Mouse (Mus musculus): Measurements from ENCODE around the gene Theg.

The Theg gene

DNA sequence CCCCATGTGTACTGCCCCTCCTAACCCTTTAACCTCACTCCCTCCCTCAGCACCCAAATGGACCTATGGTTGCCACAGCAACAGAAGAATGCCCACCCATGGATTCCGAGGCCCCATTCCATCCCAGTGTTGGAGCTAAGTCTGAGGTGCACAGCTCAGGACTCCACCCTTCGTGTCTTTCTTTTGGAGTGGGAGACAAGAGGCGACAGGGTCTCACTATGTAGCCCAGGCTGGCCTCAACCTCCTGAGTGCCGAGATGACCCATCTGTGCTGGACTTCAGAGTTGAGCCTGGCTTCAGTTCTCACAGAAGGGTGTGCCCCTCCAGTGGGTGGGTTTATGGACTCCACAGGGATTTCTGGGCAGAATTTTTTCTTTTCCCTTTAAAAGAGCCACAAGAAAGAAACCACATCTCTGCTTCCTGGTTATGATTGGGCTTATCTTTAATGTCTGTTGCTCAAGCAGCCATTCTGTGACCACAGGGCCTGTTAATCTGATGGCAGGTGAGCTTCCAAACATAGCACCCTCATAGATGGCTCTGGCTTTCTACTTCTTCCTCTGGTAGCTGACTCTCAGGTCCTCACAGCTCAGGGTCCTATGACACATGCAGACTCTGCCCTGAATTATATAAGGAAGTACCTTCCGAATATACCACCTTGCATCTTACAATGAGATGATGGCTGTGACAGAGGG, at the start of gene Theg:
Gene Theg, minus strand, starts transcription at position 271 of the 691 bp plus-strand sequence.
- no peak for DNase-seq (ENCODE audit: low read depth, low spot score)

DNA sequence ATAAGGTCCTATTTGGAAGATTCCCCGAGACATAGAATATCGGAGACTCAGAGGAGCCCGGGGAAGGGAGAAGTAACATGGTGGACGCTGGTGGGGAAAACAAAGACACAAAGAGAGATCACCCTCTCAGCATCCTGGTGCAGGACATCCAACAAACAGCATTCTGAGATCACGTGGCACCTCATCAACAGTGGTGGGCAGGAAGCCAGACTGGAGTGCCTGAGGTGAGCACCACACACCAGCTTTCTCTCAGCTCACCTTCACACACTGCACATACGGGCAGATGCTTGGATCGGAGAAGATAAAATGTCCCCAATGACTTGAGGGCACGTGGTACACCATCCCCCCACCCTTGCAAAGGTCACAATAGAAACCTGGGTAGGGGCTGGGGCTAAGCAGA, 49.2 kb upstream of the Theg start:
- DNase-seq (ENCODE audit: low read depth, low spot score) = no peak

DNA sequence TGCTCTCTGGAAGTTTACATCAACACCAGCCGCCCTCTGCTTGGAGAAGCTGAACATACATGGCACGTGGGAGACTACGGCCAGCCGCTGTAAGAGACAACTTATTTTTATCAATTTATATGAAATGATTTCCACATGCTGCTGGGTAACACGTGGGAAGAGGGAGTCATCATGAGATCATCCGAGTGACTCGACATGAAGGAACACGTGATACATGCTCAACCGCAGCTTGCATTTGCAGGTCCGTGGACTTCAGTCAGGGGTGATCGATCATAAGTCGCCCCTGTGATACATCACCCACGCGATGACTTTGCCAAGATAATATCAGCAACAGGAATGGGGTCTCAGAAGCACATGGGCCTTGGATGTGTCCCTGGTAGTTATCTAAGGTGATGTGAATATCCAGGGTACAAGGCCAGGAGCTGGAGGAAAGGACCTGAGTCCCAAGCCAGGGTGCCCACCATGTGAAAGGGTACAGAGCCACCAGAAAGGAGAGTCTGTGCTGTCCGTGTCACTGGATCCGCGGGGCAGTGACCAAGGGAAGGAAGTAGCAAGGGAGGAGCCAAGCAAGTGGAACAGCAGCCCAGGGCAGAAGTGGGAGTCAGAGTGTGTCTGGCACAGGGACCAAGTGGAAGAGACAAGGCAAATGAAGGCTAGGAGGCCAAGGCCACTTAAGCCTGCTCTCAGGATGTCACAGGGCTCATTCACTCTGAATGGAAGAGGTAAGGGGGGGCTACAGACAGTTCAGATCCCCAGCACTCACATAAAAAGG, 46.1 kb upstream of the Theg start:
- no peak for DNase-seq (ENCODE audit: low read depth, low spot score)

DNA sequence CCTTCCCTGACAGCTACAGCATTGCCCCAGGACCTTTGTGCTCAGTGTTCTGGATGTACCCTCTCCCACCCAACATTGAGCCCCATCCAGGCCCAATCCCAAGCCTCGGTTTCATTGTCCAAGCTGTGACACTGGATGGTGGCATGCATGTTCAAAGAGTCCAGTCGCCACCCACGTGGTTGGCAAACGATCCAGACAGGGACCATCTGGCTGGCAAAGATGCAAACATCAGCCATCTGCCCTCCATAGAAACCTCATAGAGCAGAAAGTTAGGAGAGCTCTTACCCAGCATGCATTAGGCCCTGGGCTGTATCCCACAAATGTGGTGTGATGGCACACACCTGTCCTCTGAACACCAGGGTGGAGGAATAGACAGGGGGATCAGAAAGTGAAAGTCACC, 44.3 kb upstream of the Theg start:
- DNase-seq (ENCODE audit: low read depth, low spot score) = no peak

DNA sequence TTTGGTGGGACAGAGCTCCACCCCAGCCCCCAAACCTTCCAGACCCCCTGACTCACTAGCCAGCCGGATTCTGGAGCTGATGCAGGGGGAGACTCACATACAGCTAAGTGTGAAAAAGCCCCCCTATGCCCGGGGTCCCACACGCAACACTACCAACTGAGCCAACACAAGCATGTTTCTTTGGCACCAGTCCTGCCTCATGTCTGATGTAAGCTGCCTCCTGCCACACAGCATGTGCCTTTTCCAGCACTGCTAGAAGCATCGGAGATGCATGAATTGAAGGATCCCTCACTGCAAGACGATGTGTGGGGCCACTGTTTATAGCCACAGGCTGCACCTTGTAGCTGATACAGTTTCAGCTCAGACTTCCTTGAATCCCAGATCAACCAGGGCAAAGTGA, 41.2 kb upstream of the Theg start:
- DNase-seq (ENCODE audit: low read depth, low spot score) = no peak

DNA sequence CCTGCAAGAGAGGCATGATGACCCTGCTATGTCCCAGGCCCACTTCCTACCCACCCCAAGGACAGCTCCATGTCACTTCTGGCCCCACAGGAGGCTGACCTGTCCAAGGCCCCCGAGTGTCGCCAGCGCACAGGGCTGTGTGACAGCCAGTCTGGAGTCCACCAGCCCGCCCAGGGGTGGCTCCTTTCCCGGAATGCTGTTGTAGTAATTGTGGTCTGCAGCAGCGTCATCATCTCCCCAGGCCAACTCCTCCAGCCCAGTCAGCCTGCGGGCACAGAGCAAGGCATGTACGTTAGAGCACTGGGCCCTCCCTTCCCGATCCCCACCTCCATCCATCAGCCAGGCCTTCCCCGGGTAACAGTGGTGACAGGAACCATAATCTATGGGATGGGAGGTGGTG, 39.0 kb upstream of the Theg start:
- DNase-seq (ENCODE audit: low read depth, low spot score) = no peak

DNA sequence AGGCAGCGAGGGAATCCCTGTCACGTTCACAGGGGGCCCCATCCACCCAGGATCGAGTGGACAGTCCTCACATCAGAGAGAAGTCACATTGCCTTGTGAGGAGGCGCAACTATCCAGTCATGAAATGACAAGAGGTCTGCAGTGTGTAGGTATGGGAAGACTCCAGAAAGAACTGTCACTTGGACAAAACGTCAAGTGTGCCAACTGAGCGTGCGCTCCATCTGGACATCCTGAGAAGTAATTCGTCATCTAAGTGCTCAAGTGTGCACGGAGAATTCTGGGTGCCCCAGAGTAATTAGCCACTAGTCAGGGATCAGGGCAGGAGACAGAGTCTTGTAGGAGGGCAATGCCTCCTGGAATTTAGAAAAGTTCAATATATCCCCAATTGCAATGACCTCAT, 38.3 kb upstream of the Theg start:
- no peak for DNase-seq (ENCODE audit: low read depth, low spot score)

DNA sequence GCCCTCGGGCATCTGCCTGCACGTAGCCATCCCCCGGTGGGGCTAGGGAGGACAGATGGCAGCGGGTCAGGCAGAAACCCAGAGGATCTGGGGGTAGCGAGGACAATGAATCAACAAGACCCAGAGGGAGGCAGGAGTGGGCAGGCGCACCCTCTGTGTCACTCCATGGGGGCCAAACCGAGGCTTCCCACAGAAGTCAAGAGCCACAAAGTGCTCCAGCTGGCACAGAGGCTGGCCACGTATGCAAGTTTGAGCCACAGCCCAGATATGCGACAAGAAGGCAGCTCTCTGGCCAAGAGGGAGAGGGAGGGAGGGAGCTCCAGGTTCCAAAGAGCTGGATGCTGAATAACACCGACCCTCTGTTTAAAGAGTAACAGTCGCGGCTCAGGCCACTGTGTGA, 36.8 kb upstream of the Theg start:
- no peak for DNase-seq (ENCODE audit: low read depth, low spot score)

DNA sequence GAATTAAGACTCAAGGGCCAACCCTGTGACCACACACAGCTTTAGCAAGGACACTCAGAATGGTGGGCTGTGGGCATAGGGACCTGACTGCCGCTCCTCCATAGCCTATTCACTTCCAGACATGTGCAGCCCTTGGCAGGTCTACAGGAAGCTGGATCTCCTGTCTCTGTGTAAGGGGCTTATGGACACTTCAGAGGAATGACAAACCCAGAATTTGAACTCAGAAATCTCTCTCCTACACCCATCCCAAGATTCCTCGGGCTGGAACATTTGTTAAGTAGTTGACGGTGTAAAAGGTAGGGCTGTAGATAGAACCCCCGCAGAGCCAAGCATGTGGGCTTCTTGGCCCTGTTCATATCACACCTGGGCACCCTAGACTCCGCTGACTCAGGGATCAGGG, 29.2 kb upstream of the Theg start:
- DNase-seq (ENCODE audit: low read depth, low spot score) = no peak

DNA sequence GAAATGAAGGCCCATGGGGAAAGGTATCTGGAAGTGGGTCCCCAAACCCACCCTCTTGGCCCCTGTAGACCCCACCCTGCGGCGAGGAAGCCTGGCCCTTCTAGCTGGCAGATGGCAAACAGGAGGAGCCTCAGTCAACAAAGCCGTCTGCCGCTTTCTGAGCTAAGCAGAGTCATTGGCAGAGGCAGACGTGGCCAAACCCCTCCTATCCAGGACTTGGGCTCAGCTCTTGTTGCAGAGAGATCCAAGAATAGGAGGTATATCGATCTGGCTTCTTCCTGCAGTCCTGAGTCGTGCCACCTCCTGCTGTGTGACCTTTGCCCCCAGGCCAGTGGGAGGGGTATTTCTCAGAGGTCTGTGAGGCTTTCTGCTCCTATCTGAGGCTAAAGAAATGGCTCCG, 28.7 kb upstream of the Theg start:
- no peak for DNase-seq (ENCODE audit: low read depth, low spot score)

DNA sequence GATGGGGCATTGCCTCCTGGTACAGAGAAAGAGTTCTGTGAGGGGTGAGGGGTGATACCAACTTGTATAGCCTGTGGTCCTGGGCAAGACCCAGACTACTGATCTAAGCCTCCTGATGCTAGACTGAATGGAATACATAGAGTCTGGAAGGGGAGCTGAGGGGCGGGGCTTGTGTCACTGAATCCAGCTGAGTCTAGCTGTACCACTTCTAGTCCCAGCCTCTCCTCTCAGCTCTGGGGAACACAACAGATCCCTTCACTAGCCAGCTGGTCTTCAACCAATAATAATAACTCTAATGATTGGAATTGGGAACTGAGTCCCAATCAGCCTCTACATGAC, 27.1 kb upstream of the Theg start:
- DNase-seq (ENCODE audit: low read depth, low spot score) = no peak

DNA sequence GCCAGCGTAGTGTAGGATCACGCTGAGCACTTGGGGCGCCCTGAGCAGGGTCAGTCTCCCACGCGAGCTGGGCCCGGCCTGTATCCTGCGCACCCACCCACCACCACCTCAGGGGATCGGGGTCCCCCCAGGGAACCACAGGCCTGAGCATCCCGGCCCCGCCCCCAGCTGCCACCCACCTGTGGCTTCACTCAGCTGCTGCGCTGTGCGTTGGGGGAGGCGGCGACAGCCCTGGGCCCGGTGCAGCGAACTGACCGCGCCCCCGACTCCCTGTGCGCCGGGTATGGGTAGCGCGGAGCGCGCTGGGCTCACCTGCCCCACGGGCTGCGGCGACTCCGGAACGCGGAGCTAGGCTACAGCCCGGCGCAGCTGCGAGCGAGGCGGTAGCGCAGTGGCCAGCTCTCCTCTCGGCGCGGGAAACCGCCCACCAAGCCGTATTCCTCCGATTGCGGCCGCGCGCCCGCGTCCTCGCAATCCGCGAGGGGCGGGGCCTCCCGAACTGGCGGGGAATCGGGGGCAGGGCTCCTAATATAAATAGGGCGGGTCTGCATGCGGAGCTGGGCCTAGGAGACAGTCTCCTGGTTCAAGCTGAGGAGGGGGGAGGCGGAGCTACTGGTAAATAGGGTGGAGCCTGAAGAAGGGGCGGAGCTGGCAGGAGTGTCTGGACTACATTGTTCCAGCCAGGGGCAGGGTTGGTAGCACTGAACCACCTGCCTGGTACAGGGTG, 26.6 kb upstream of the Theg start, which contains the start of gene C2cd4c:
Gene C2cd4c, minus strand, starts transcription at position 448 of the 727 bp plus-strand sequence.
- DNase-seq (ENCODE audit: low read depth, low spot score) = peak; percentile 34

DNA sequence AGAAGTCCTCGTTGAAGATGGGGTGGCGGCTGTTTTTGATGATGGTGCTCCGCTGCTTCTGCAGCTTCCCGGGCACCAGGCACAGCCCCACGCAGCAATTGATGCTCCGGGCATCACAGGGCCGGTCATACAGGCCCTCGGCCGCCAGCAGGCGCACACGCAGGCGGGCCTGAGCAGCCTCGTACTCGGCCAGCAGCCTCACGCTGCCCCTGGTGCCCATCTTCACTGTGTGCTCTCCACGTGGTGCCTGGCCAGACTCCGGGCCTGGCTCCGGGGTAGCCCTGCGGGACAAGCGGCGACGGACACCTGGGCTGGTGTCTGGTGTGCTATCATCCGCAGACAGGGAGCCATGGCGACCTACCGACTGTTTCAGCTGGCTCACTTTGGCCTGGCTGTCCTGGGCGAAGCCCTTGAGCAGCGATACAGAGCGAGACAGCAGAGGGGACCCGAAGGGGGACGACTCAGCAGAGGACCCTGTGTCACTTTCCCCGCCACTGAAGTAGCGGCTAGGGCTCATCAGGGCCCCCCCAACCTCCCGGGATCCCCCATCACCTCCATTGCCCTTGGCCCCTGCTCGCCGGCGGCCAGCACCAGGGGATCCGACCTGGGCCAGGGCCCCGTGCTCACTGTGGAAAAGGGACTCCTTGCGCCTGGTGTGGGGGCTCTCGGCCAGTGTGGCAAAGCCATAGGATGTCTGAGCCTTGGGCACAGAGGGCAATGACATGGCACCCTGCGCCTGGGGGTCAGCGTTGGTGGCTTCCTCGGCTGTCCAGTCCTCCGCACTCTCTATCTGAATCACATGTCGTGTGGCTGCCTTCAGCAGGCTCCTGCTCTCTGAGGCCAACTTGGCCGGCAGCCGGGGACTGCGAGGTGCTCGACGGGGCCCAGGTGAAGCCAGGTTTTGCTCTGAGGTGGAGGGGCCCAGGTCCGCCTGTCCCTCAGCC, 25.3 kb upstream of the Theg start:
- DNase-seq (ENCODE audit: low read depth, low spot score) = no peak

DNA sequence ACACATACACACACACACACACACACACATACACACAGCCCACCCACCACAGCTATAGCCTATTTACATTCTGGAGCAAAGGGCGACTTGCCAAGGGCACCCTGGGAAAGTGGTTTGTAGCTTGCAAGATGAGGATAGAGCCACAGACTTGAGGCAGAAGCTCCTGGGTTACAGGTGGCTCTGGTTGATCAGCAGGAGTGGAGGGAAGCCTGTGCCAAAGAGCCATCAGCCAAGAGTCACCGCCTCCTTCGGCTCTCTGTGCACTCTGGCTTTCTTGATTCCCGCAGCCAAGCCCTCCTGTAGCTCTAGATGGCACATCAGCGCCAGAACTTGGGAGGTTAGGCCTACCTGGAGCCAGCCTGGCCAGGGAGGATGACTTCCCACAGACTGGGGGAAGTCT, 24.2 kb upstream of the Theg start:
- DNase-seq (ENCODE audit: low read depth, low spot score) = no peak

DNA sequence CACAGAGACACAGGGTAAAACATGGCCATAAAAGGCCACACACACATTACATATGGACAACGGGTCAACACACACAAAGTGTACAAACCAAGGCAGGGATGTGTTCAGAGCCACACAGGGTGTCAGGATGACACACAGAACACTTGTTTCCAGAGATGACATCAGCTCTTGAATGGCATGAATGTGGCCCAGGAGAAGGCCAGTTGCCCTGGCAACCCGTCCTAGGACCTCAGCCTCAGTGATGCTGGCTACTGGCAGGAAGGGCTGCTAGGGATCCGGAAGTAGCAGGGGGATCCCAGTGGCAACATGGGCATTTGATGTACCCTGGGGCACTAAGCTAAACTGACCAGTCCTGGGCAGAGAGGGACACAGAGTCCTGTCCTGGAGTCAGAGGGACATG, 22.1 kb upstream of the Theg start:
- DNase-seq (ENCODE audit: low read depth, low spot score) = no peak

DNA sequence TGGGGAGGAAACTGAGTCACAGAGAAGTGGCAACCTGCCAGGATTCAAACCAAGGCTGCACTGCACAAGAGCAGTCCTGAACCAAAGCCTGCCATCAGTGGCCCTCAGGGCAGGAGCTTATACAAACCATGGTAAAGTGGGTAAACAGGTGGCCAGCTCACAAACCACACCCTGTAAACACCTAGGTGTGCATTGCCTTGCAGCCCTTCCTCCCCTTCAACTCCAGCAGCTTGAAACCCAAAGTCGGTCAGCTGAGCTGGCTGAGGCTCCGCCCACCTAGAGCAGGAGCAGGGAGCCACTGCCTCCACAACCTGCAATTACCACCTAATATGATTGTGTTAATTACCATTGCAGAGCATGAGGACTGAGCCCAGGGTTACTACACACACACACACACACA, 20.8 kb upstream of the Theg start:
- no peak for DNase-seq (ENCODE audit: low read depth, low spot score)

DNA sequence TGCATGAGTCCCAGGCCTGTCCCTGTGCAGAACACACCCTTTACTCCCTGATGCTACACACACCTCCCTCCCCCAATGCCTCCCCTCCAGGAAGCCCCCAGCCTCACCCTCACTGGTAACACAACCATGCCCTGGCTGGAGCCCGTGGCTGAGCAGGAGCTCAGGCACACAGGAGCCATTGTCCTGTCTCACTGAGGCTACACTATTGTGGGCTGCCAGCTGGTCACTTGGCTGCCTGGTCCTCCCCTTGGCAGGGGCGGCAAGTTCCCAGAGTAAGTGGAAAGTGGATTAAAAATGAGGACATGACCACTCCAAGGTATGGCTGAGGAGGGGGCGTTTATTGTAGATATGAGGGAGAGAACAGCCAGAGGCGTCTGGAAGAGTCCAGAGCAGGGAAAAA, 19.4 kb upstream of the Theg start:
- no peak for DNase-seq (ENCODE audit: low read depth, low spot score)

DNA sequence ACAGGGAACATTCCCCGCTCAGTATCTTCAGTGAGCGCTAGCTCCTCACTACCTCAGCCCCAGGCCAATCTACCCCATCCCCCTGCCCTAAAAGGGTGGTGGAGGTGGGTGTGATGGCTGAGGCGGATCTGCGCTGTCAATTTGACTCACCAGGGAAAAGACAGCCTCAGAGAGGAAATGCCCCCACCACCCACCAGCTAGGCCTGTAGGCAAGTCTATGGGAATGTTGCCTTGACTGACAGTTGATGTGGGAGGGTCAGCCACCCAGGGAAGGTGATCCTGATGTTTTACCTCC, 10.8 kb upstream of the Theg start:
- no peak for DNase-seq (ENCODE audit: low read depth, low spot score)

DNA sequence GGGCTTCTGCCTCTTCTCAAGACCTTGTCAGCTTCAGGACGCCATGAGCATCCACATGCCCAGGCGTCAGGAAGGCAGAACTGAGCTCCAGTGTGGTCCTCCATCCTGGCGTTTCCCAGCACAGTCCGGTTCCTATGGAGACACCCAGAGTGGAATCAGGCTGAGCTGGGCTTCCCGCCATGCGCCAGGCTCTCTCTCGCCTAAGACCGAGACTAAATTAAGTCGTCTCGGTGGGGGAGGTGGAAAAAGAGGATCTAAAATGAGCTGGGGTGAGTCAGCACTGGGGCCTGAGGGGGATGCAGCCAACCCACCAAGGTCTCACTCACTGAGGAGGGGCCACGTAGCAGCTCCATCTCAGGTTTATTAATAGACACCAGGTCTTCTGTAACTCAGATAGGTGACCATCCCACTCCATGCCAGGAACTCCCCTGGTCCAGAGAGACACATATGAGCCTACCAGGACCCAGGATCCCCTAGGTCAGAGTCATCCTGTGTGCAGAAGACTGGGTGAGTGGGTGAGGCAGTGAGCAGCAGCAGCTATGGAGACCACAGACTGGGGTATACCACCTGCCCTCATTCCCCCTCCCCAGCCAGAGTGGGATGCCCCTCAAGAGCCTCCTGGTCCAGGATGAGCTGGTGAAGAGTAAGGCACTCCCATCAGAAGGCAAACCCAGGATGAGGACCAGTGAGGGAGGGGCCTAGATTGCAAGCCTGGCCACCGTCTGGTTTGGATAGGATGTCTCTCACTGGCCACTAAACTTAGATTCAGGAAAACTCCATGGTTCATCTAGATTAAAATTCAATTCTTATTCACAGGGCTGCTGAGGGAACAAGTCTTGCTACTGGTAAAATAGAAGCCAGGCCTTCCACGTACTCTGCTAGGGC, 10.2 kb upstream of the Theg start:
- DNase-seq (ENCODE audit: low read depth, low spot score) = no peak

DNA sequence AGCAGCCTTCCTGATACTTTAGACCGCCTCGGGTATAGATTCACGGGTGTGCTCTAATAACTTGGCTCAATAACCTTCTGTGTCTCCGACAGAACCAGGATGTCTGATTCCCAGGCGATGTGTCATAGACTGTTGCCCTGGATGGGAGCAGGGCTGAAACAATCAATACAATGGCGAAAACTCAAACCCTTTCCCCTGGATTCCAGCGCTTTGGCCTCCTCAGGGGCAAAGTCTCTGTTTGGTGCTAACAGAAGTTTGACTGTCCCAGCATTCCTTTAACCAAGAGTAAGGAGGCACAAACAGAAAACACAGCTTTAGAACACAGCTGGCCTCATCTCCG, 8.4 kb upstream of the Theg start:
- no peak for DNase-seq (ENCODE audit: low read depth, low spot score)
